Mouse (Mus musculus) ES-CJ7 (cell line): ENCODE data around the gene Lingo1.

Experiments used
- DNase-seq: peaks from one replicate; pipeline ENCODE4 v3.0.0; 2011; ENCODE audit warnings: low read depth, low spot score

Lingo1 gene

GRCm38 (mm10) chr9:56606082-56606740 is 190.1 kb downstream of the Lingo1 start:
- DNase-seq = peak; percentile 85

- no peak for DNase-seq
These were observed 190.8 kb downstream of the Lingo1 start for GRCm38 (mm10) chr9:56605443-56605806.

- DNase-seq = no peak
These were observed 191.3 kb downstream of the Lingo1 start for GRCm38 (mm10) chr9:56604797-56605442.

- no peak for DNase-seq
These were observed 195.6 kb downstream of the Lingo1 start for GRCm38 (mm10) chr9:56600655-56601054.

- no peak for DNase-seq
These were observed 203.6 kb downstream of the Lingo1 start for GRCm38 (mm10) chr9:56592639-56593038.

GRCm38 (mm10) chr9:56591248-56591888 is 204.9 kb downstream of the Lingo1 start:
- no peak for DNase-seq

- DNase-seq = no peak
These were observed 206.5 kb downstream of the Lingo1 start for GRCm38 (mm10) chr9:56589762-56590161.

GRCm38 (mm10) chr9:56584043-56584424 is 212.2 kb downstream of the Lingo1 start:
- no peak for DNase-seq

GRCm38 (mm10) chr9:56583139-56584042 is 212.9 kb downstream of the Lingo1 start:
- DNase-seq = no peak

GRCm38 (mm10) chr9:56582628-56583027 is 213.6 kb downstream of the Lingo1 start:
- no peak for DNase-seq

GRCm38 (mm10) chr9:56581700-56582099 is 214.6 kb downstream of the Lingo1 start:
- DNase-seq = no peak

- DNase-seq = no peak
These were observed 215.3 kb downstream of the Lingo1 start for GRCm38 (mm10) chr9:56581016-56581415.

- DNase-seq = no peak
These were observed 216.2 kb downstream of the Lingo1 start for GRCm38 (mm10) chr9:56580101-56580500.

- no peak for DNase-seq
These were observed 218.9 kb downstream of the Lingo1 start for GRCm38 (mm10) chr9:56577405-56577804.

GRCm38 (mm10) chr9:56572534-56573479 is 223.5 kb downstream of the Lingo1 start:
- DNase-seq = no peak
